Mouse (Mus musculus): ENCODE data around the gene Rsu1.

Gene Rsu1

DNA sequence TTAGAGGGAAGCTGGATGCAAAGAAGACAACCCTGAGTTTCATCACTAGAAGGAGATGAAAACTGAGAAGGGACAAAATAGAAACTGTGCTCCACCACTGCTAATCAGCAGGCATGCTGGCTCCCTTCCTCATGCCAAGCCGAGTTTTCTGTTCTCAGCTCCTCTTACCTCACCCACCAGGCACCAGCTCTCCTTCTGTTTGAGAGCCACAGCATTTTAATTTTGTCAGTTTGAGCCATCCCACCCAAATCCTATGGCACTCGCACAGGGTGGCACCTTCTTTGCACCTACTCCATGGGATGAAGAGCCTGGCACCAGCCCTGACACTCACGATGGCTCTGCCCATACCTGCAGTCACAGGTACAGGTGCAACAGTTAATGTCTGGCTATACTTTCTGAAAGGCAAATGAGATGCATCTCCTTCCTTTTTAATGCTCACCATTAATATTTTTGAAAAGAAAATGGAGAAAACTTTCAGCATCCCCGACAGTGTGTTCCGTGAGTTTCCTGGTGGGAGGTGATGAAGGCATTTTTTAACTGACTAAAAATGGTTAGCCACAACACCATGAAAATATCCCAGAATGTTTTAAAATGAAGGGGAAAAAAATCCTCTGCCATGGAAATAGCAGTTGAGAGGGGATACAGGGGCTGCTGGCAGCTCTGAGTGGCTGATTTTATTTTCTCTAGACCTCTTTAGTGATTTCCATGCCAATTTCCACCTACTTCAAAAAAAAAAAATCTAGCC is 210.6 kb downstream of the Rsu1 start:
- no peak for DNase-seq (ENCODE audit: extremely low spot score, low spot score)

DNA sequence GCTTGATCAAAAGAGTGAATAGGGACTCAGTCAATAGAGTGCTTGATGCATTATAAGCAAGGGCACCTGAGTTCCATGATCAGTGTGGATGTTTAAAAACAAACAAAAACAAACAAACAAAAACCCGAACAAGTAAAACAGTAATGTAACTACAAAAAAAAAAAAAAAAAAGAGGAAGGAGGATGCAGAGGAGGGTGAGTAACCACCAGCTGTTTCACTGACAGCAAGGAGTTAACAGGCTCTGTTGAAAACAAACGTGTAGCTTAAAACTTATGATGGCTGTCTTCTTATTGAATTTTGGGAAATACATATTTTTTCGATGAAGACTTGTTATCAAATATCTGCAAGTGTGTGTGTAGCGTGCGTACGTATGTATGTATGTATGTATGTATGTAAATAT is 222.6 kb downstream of the Rsu1 start:
- DNase-seq (ENCODE audit: extremely low spot score, low spot score), result no peak

- no peak for DNase-seq (ENCODE audit: extremely low spot score, low spot score)
These were observed 226.7 kb downstream of the Rsu1 start for GRCm38 (mm10) chr2:13044555-13044954.

GRCm38 (mm10) chr2:13039785-13040184 is 231.4 kb downstream of the Rsu1 start:
- no peak for DNase-seq (ENCODE audit: extremely low spot score, low spot score)

DNA sequence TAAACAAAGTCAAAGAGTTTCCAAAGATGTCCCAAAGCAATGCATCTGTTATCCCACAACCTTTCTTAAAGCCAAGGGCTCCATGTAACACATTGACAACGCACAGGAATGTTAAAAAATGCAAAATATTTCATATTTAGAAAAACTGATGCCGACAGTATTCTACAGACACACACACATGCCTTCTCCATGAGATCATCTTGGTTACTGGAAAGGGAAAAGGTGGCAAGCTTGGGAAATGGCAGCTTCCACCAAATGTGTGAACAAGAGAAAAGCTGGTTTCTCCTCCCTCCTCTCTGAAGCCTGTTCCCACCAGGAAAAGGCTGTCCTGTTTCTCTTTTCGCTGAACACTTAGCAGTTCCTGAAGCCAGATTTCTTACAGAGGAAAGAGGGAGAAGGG is 232.4 kb downstream of the Rsu1 start:
- no peak for DNase-seq (ENCODE audit: extremely low spot score, low spot score)

Measured in neural tube, embryonic 10.5 days (tissue).